Mouse (Mus musculus) CH12.LX (cell line): ENCODE measurements at regions not wholly inside any gene's neighbourhood (a gene's known extent, or its start where the extent isn't known, plus 50 kb on each side); places are given as distances from the start of the nearest gene placed in this dataset.

Experiments
- BHLHE40 ChIP-seq: IDR thresholded peaks from 2 replicates; pipeline ENCODE4 v1.6.1; 2011; ENCODE audit warnings: mild to moderate bottlenecking, low read depth, low read length, improper control_type of control experiment
- CTCF ChIP-seq, 2 experiments: IDR thresholded peaks in 1 of 2; conservative IDR thresholded peaks in 1 of 2; 2 replicates each; pipeline ENCODE4 v1.5.1; 2011 to 2012; ENCODE audit warnings: low read depth in 2 of 2, low read length in 2 of 2, improper control_type of control experiment in 1 of 2, inconsistent platforms in 1 of 2, mild to moderate bottlenecking in 1 of 2, moderate library complexity in 1 of 2
- EP300 ChIP-seq: IDR thresholded peaks from 2 replicates; pipeline ENCODE4 v1.6.1; 2011; ENCODE audit warnings: low read length, improper control_type of control experiment
- JUND ChIP-seq: conservative IDR thresholded peaks from 2 replicates; pipeline ENCODE4 v1.6.1; 2011; ENCODE audit warnings: low read depth, low read length, improper control_type of control experiment
- MAFK ChIP-seq: IDR thresholded peaks from 2 replicates; pipeline ENCODE4 v1.6.1; 2011; ENCODE audit warnings: low read length, improper control_type of control experiment; ENCODE audit not compliant: insufficient replicate concordance
- MEF2A ChIP-seq: IDR thresholded peaks from 2 replicates; pipeline ENCODE4 v1.6.1; 2014; ENCODE audit warnings: low read depth, mild to moderate bottlenecking, inconsistent platforms, low read length, improper control_type of control experiment, borderline replicate concordance
- POLR2A ChIP-seq: IDR thresholded peaks from 2 replicates; pipeline ENCODE4 v1.6.1; 2011; ENCODE audit warnings: low read depth, mild to moderate bottlenecking, improper control_type of control experiment, low read length
- RAD21 ChIP-seq: IDR thresholded peaks from 2 replicates; pipeline ENCODE4 v1.6.1; 2011; ENCODE audit warnings: low read depth, mild to moderate bottlenecking, low read length, improper control_type of control experiment, moderate library complexity
- RCOR1 ChIP-seq: conservative IDR thresholded peaks from 2 replicates; pipeline ENCODE4 v1.6.1; 2012; ENCODE audit warnings: low read depth, mild to moderate bottlenecking, inconsistent platforms, low read length, improper control_type of control experiment
- ZC3H11A ChIP-seq: IDR thresholded peaks from 2 replicates; pipeline ENCODE4 v1.6.1; 2012; ENCODE audit warnings: low read depth, mild to moderate bottlenecking, inconsistent platforms, low read length, improper control_type of control experiment
- ZKSCAN1 ChIP-seq: IDR thresholded peaks from 2 replicates; pipeline ENCODE4 v1.6.1; 2012; ENCODE audit warnings: low read depth, inconsistent platforms, low read length, improper control_type of control experiment, borderline replicate concordance
- ZNF384 ChIP-seq: IDR thresholded peaks from 2 replicates; pipeline ENCODE4 v1.6.1; 2012; ENCODE audit warnings: low read depth, low read length, improper control_type of control experiment, inconsistent platforms

DNA sequence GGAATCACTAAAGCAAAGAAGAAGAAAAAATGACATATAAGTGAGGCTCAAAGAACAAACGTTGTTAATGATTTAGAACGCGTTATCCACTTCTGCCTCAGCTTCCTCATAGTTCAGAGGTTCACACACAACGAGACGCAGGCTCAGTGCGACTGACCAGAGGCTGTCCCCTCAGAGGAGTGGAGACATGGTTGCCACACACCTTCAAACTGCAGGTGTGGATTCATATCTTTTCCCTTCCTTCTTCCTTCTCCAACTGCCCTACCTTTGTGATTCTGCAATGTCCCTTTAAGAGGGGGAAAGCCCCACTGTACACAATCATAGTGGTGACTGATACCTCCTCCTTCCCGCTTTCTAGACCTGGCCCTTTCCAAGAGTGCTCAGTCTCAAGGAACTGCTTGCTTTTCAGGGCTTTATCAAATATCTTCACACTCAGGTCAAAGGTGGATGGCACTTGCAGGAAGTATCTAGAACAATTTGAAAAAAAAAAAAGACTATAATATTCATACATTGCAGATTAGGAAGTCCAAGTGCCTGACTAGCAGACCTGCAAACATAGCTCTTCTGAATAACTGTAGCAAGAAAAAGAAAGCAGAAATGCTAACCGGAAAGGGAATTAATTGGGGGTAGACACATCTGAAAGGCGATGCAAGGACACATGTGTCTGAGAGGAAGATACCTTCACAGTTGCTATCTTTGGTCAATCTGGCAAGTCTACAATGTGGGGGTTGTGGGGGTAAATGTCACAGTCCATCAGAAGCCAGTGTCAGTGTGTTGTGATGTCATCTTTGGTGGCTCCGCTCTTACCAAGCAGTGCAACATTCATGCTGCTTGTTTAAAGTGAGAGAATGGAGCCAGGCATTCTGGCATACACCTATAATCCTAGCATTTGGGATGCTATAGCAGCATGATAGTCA lies 84.2 kb upstream of the Tnfaip3 start:
- TF ChIP-seq MAFK (no peak), ZNF384 (no peak), POLR2A (no peak), CTCF (conservative IDR thresholded peaks at IDR 0.05 in 1 of 2, IDR thresholded peaks at IDR 0.05 in 1 of 2; ENCODE audit: low read depth in 2 of 2, low read length in 2 of 2) (no peak), BHLHE40 (no peak), RAD21 (no peak), ZC3H11A (no peak), JUND (no peak), ZKSCAN1 (no peak), MEF2A (no peak), EP300 (no peak), RCOR1 (no peak)
